ENCODE assay signal across 25 mouse cellular contexts in the genomic region with DNA sequence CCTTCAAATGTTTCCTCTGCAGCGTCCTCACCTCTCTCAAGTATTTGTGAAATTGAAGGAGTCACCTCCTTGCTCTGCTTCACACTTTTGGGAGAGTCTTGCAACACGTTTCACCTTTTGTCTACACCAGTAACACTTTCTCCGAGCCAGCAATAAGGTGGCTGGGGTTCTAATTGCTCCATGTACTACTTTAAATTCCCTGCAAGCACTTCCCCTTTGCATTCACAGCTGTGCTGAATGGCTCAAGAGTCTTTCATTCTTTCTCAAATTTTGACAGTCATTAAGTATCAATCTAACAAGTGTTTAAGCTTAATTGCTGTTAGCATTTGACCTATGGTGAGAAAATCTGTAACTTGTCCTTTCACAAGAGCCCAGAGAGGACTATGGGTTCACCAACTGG.
"Had no signal": no experiment of that assay in that cellular context is flagged by ENCODE, and none has a peak within 500 bp of the region (broad histone marks: within the 10 kb centered on the region; RNA-seq: fewer than 3 reads in every experiment).

No protein-coding gene starts in this region.

- DNase-seq: gastrocnemius, adult 2 months; gastrocnemius, postnatal 10 days; gastrocnemius, postnatal 25 days; heart, adult 18-20 months; heart, postnatal 14 days; heart, postnatal 36 days; kidney, adult 18-20 months; kidney, adult 8-10 months; kidney, postnatal 10 days; kidney, postnatal 25 days; kidney, postnatal 4 days; liver; liver, embryonic 13.5 days had no signal

- H3K27me3 ChIP-seq: heart, embryonic 12.5 days; hindbrain, embryonic 12.5 days; intestine, embryonic 15.5 days; limb, embryonic 12.5 days; liver, embryonic 13.5 days had no signal

- ATAC-seq: hindbrain, embryonic 16.5 days; inflammation-experienced regulatory T-cells, adult 6 months; intestine, embryonic 15.5 days; intestine, postnatal 0 days had no signal

- H3K4me1 ChIP-seq: hindbrain, embryonic 12.5 days; intestine, embryonic 15.5 days; limb, embryonic 10.5 days; limb, embryonic 12.5 days had no signal

- H3K27ac ChIP-seq: gastrocnemius, adult 2 months; heart, embryonic 10.5 days; hindbrain, embryonic 12.5 days; hindbrain, embryonic 14.5 days; intestine, embryonic 15.5 days; layer of hippocampus, adult 2 months; left cerebral cortex, adult 2 months; limb, embryonic 10.5 days; limb, embryonic 12.5 days; liver, embryonic 13.5 days had no signal

- H3K9me3 ChIP-seq: heart, embryonic 10.5 days; heart, embryonic 12.5 days; hindbrain, embryonic 12.5 days; intestine, embryonic 15.5 days; limb, embryonic 10.5 days; limb, embryonic 12.5 days; liver, embryonic 13.5 days had no signal

- H3K36me3 ChIP-seq: heart, embryonic 10.5 days; heart, embryonic 12.5 days; hindbrain, embryonic 12.5 days; intestine, embryonic 15.5 days; limb, embryonic 10.5 days; limb, embryonic 12.5 days; liver, embryonic 13.5 days had no signal

- H3K4me3 ChIP-seq: gastrocnemius, adult 2 months; heart, embryonic 10.5 days; heart, embryonic 12.5 days; hindbrain, embryonic 12.5 days; intestine, embryonic 15.5 days; layer of hippocampus, adult 2 months; left cerebral cortex, adult 2 months; limb, embryonic 10.5 days; limb, embryonic 12.5 days; liver, embryonic 13.5 days had no signal
